Mouse (Mus musculus) adrenal gland, adult 10 weeks (tissue): ENCODE measurements around the gene Olfr1286. TPM values are rescaled to one million over a fixed set of nuclear protein-coding genes. Genes with fewer than 3 reads are reported as not detected.

ENCODE experiments used
- polyA plus RNA-seq: library from polyadenylated mRNA; stranded (reverse); fragments of 350-450 nt; fragmentation: Illumina TruSeq; extraction: RNeasy Lipid Tissue Mini Kit (QIAGEN cat#74804); gene quantifications from one replicate; pipeline ENCODE4 v1.2.3, GENCODE M21; 2014; ENCODE audit warnings: low read depth, low replicate concordance

Olfr1286 gene
- not detected for polyA plus RNA-seq

DNA sequence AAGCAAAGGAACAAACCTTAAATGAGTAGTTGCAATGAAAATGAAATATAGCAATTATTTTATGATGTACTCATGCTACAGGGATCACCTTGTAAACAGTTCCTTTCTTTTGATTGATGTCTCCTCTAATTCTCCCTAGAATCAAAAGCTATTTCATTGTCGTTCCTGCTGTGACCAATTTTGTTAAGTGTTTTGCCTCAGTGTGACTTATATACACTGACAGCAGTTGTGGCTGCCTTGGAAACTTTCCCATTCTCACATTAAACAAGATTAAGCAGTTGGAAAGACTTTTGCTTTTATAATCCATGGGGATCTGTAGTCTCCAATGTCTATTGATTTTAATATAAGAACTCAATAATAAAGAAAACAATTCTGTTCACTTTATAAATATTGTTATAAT is at the start of gene Olfr1286:
TSS of gene Olfr1286 (minus strand) at position 185 of the 400 bp plus-strand sequence.

DNA sequence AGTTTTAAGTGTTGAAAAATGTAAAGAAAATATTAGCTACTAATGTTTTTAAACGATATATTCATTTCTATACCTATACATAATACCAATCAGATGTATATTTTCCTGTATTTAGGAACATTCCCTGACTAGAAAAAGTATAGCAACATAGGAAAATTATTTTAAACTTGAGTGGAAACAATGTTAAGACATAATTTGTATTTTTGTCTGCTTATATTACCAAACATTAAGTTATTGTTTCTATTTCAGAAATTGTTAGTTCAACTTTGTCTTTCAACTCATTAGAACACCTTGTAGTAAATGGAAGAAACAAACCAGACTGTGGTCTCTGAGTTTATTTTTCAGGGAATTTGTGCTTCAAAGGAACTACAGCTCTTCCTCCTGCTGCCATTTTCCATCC is 25.9 kb upstream of the Olfr1286 start, which contains the start of gene Olfr1287:
TSS of gene Olfr1287 (plus strand) at position 301 of the 400 bp plus-strand sequence.

GRCm38 (mm10) chr2:111375222-111375621 is 47.7 kb downstream of the Olfr1286 start, which contains the start of gene Olfr1284:
Gene Olfr1284, plus strand, starts transcription at chr2:111375522.

Other genes with a start within 250 kb of the Olfr1286 start
- gene 4930430A15Rik, start 193.5 kb downstream of the Olfr1286 start, polyA plus RNA-seq: not detected
- not detected for gene Olfr1275, start 187.8 kb downstream of the Olfr1286 start, polyA plus RNA-seq
- gene Olfr1276, start 168.6 kb downstream of the Olfr1286 start, polyA plus RNA-seq: not detected
- not detected for gene Olfr1277, start 149.0 kb downstream of the Olfr1286 start, polyA plus RNA-seq
- gene Olfr1278, start 133.0 kb downstream of the Olfr1286 start, polyA plus RNA-seq: not detected
- not detected for gene Olfr1279, start 122.5 kb downstream of the Olfr1286 start, polyA plus RNA-seq
- not detected for gene Olfr1280, start 109.1 kb downstream of the Olfr1286 start, polyA plus RNA-seq
- gene Olfr1281, start 96.6 kb downstream of the Olfr1286 start, polyA plus RNA-seq: not detected
- gene Olfr1282, start 87.0 kb downstream of the Olfr1286 start, polyA plus RNA-seq: not detected
- not detected for gene Olfr1283, start 56.3 kb downstream of the Olfr1286 start, polyA plus RNA-seq
- gene Olfr1284, start 47.6 kb downstream of the Olfr1286 start, polyA plus RNA-seq: not detected
- not detected for gene Olfr1287, start 26.0 kb upstream of the Olfr1286 start, polyA plus RNA-seq
- not detected for gene Olfr1288, start 51.0 kb upstream of the Olfr1286 start, polyA plus RNA-seq
- not detected for gene Olfr1289, start 57.7 kb upstream of the Olfr1286 start, polyA plus RNA-seq
- not detected for gene Olfr1290, start 70.7 kb upstream of the Olfr1286 start, polyA plus RNA-seq
- not detected for gene Olfr1291-ps1, start 74.1 kb upstream of the Olfr1286 start, polyA plus RNA-seq
- not detected for gene Olfr1293-ps, start 102.1 kb upstream of the Olfr1286 start, polyA plus RNA-seq
- not detected for gene Olfr1294, start 117.2 kb upstream of the Olfr1286 start, polyA plus RNA-seq
- not detected for gene Olfr1295, start 146.6 kb upstream of the Olfr1286 start, polyA plus RNA-seq
- gene Olfr1297, start 203.4 kb upstream of the Olfr1286 start, polyA plus RNA-seq: not detected
- gene Olfr1298, start 226.1 kb upstream of the Olfr1286 start, polyA plus RNA-seq: not detected
- not detected for gene Olfr1299, start 238.3 kb upstream of the Olfr1286 start, polyA plus RNA-seq